Comparison of ENCODE assay signal across 19 mouse cellular contexts in the genomic region with DNA sequence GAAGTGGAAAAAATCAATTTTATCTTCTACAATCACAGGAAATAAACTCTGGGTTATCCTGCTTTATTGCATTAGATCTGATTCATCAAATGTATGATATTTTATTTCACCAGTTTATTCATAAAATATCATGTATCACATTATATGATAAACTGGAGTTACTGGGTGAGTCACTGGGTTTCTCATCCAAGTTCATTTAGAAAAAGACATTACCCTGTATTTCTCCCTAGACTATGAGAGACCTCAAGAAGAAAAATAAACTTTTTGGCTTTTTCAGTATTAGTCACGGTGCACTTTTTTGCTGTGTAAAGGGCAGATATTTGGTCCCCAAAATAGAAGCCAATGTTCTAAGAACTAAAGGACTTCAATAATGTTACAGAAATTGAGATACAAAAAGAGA.
"Had no signal": no experiment of that assay in that cellular context is flagged by ENCODE, and none has a peak within 500 bp of the region (broad histone marks: within the 10 kb centered on the region; RNA-seq: fewer than 3 reads in every experiment).

No protein-coding gene starts in this region.

- H3K36me3 ChIP-seq: lung, embryonic 15.5 days; midbrain, embryonic 13.5 days; midbrain, embryonic 15.5 days; neural tube, embryonic 13.5 days; neural tube, embryonic 15.5 days had no signal

- H3K9me3 ChIP-seq: lung, embryonic 15.5 days; megakaryocyte, embryonic 14.5 days; midbrain, embryonic 13.5 days; midbrain, embryonic 15.5 days; neural tube, embryonic 13.5 days; neural tube, embryonic 15.5 days had no signal

- H3K4me3 ChIP-seq: lung, embryonic 15.5 days; megakaryocyte, embryonic 14.5 days; midbrain, embryonic 13.5 days; midbrain, embryonic 15.5 days; neural tube, embryonic 13.5 days; neural tube, embryonic 15.5 days had no signal

- H3K27me3 ChIP-seq: lung, embryonic 15.5 days; megakaryocyte, embryonic 14.5 days; midbrain, embryonic 13.5 days; midbrain, embryonic 15.5 days; neural tube, embryonic 13.5 days; neural tube, embryonic 15.5 days had no signal

- H3K4me2 ChIP-seq: lung, embryonic 15.5 days; midbrain, embryonic 11.5 days; midbrain, embryonic 13.5 days; midbrain, embryonic 15.5 days; neural tube, embryonic 13.5 days; neural tube, embryonic 15.5 days had no signal

- DNase-seq: lung, adult 2 months; lung, postnatal 14 days; lung, postnatal 36 days; retina, postnatal 1 day; right cerebral cortex, adult 18-20 months; right cerebral cortex, postnatal 25 days; right cerebral cortex, postnatal 4 days; spleen, adult 18-20 months; thymus, adult 18-20 months; thymus, postnatal 14 days; thymus, postnatal 36 days had no signal

- H3K27ac ChIP-seq: lung, embryonic 15.5 days; macrophage; midbrain, embryonic 13.5 days; midbrain, embryonic 15.5 days; neural tube, embryonic 13.5 days; neural tube, embryonic 15.5 days had no signal

- H3K9ac ChIP-seq: lung, embryonic 15.5 days; midbrain, embryonic 13.5 days; midbrain, embryonic 15.5 days; neural tube, embryonic 13.5 days; neural tube, embryonic 15.5 days had no signal

- H3K4me1 ChIP-seq: lung, embryonic 15.5 days; megakaryocyte, embryonic 14.5 days; midbrain, embryonic 13.5 days; midbrain, embryonic 15.5 days; neural tube, embryonic 13.5 days; neural tube, embryonic 15.5 days had no signal
